Comparison of ENCODE assay signal across 9 mouse cellular contexts in genomic region chr8:13506849-13507248, GRCm38 (mm10). TPM values are rescaled to one million over a fixed set of nuclear protein-coding genes. Genes with fewer than 3 reads are reported as not detected.
DNase-seq lines count a peak whose midpoint lies in the region; ATAC-seq lines count a peak whose summit lies in the region.
"Had no signal": no experiment of that assay in that cellular context is flagged by ENCODE, and none has a peak within 500 bp of the region (broad histone marks: within the 10 kb centered on the region; RNA-seq: fewer than 3 reads in every experiment).

No protein-coding gene starts in this region.

- no peaks in the 10 kb centered on the region for H3K4me1 ChIP-seq in liver, embryonic 12.5 days
- H3K4me1 ChIP-seq: midbrain, embryonic 12.5 days had no signal

- 37% methylated on average over 4 of the region's 4 CpGs for WGBS in liver, embryonic 12.5 days (ENCODE audit: insufficient replicate concordance)

- H3K9me3 ChIP-seq in liver, embryonic 12.5 days (replicated peaks): no peaks in the 10 kb centered on the region
- H3K9me3 ChIP-seq: midbrain, embryonic 12.5 days had no signal

- DNase-seq in liver: peak; percentile 19
- DNase-seq in gastrocnemius, postnatal 25 days: peak; percentile 67
- DNase-seq in kidney, postnatal 10 days: peak; percentile 95
- DNase-seq in ovary, postnatal 36 days (ENCODE audit: low spot score): peak; percentile 92
- no peak for DNase-seq in layer of hippocampus, postnatal 14 days (ENCODE audit: low spot score in 2 of 2)
- no peak for DNase-seq in right cerebral cortex, adult 2 months (ENCODE audit: low spot score in 2 of 2)

- H3K4me2 ChIP-seq in liver, embryonic 12.5 days: no peak overlapping the region
- H3K4me2 ChIP-seq: midbrain, embryonic 12.5 days had no signal

- no peak overlapping the region for H3K4me3 ChIP-seq in liver, embryonic 12.5 days
- H3K4me3 ChIP-seq: midbrain, embryonic 12.5 days had no signal

- no peaks in the 10 kb centered on the region; the same call in 1 of the 2 replicates for H3K27me3 ChIP-seq in liver, embryonic 12.5 days (replicated peaks)
- H3K27me3 ChIP-seq: midbrain, embryonic 12.5 days had no signal

- H3K9ac ChIP-seq in liver, embryonic 12.5 days: no peak overlapping the region
- H3K9ac ChIP-seq: midbrain, embryonic 12.5 days had no signal

- no peak overlapping the region for H3K27ac ChIP-seq in liver, embryonic 12.5 days
- H3K27ac ChIP-seq: midbrain, embryonic 12.5 days had no signal

- no peak for ATAC-seq in liver, embryonic 12.5 days
- no peak for ATAC-seq in CD4-positive, CD25-positive, alpha-beta regulatory T cell, adult 4 months

- no peaks in the 10 kb centered on the region for H3K36me3 ChIP-seq in liver, embryonic 12.5 days
- H3K36me3 ChIP-seq: midbrain, embryonic 12.5 days had no signal

RNA-seq across cellular contexts. Expression of gene Gas6, which starts 12.6 kb away (rescaled TPM):
- 4.5 and 4.6 TPM in 2 replicates for polyA plus RNA-seq in liver, embryonic 12.5 days (2016; fragmentation: Nextera tagmentation; extraction: Ambion mirVana)
- 10 to 100 TPM; 66.3 to 67.5 TPM for total RNA-seq in gastrocnemius, postnatal 25 days (2021)
- not detected for polyA plus RNA-seq in CD4-positive, CD25-positive, alpha-beta regulatory T cell, adult 4 months (2017; shearing (Covaris generic))
- 100 to 1,000 TPM; 104 to 115 TPM for total RNA-seq in layer of hippocampus, postnatal 14 days (2021)

RNA-seq across cellular contexts. Expression of gene 1700029H14Rik, which starts 55.4 kb away (rescaled TPM):
- not detected in 2 replicates for polyA plus RNA-seq in liver, embryonic 12.5 days (2016; fragmentation: Nextera tagmentation; extraction: Ambion mirVana)
- total RNA-seq in gastrocnemius, postnatal 25 days (2021): not detected
- under 1 TPM in 1 of 2 experiments, not detected in 1; 0.30 TPM for polyA plus RNA-seq in CD4-positive, CD25-positive, alpha-beta regulatory T cell, adult 4 months (2017; shearing (Covaris generic))
- 1 to 10 TPM in 1 of 2 experiments, under 1 TPM in 1; 0.41 to 1.3 TPM for total RNA-seq in layer of hippocampus, postnatal 14 days (2021)
- polyA plus RNA-seq: midbrain, embryonic 12.5 days had no signal

Comparison
In these comparisons a context has a peak if more than half of its experiments do, and no peak if none do; other contexts are left out.
1. DNase-seq: peak in liver (single experiment), gastrocnemius, postnatal 25 days (single experiment), kidney, postnatal 10 days (single experiment) and ovary, postnatal 36 days (single experiment); none in layer of hippocampus, postnatal 14 days (0 of 2) and right cerebral cortex, adult 2 months (0 of 2).